Mouse (Mus musculus) thymus, adult 2 months (tissue): ENCODE measurements around the gene Ran. TPM values are rescaled to one million over a fixed set of nuclear protein-coding genes. Genes with fewer than 3 reads are reported as not detected.
"Not testable (repeated sequence)": the region's sequence is repeated elsewhere in the genome, so short reads cannot be mapped to it uniquely, and the experiment has no call there.

Experiments
- DNase-seq: peaks from one replicate; pipeline ENCODE4 v3.0.0; 2021
- H3K27ac ChIP-seq: fragments of 200-500 bp; 2 replicates; pipeline ENCODE4 v1.5.1; 2012; ENCODE audit warnings: low read length, control low read depth; ENCODE audit not compliant: control insufficient read depth, insufficient read depth
- H3K27me3 ChIP-seq: fragments of 200-500 bp; 2 replicates; pipeline ENCODE4 v1.6.1; 2012; ENCODE audit warnings: mild to moderate bottlenecking, low read length, moderate library complexity, mixed read lengths; ENCODE audit not compliant: control insufficient read depth, insufficient read depth
- H3K36me3 ChIP-seq: fragments of 200-500 bp; 2 replicates; pipeline ENCODE4 v1.6.1; 2012; ENCODE audit warnings: mild to moderate bottlenecking, low read length, moderate library complexity; ENCODE audit not compliant: control insufficient read depth, insufficient read depth
- H3K4me1 ChIP-seq: fragments of 200-500 bp; replicated peaks from 2 replicates; pipeline ENCODE4 v1.6.1; 2012; ENCODE audit warnings: low read length; ENCODE audit not compliant: control insufficient read depth, insufficient read depth
- H3K4me3 ChIP-seq: fragments of 200-500 bp; 2 replicates; pipeline ENCODE4 v1.5.1; 2012; ENCODE audit warnings: mild to moderate bottlenecking, low read length, control low read depth, moderate library complexity; ENCODE audit not compliant: control insufficient read depth, insufficient read depth
- CTCF ChIP-seq: fragments of 200-500 bp; IDR thresholded peaks from 2 replicates; pipeline ENCODE4 v1.5.1; 2012; ENCODE audit warnings: mild to moderate bottlenecking, control low read depth, low read length, moderate library complexity, borderline replicate concordance; ENCODE audit not compliant: control insufficient read depth, poor library complexity, insufficient read depth; ENCODE audit errors: extremely low read depth
- POLR2A ChIP-seq: fragments of 200-500 bp; IDR thresholded peaks from 2 replicates; pipeline ENCODE4 v1.6.1; 2012; ENCODE audit warnings: mild to moderate bottlenecking, low read length, control low read depth, moderate library complexity; ENCODE audit not compliant: control insufficient read depth, poor library complexity, insufficient read depth; ENCODE audit errors: extremely low read depth
- WGBS: fragments of 180-500 bp; shearing (Covaris S2); methylation state at CpG from one replicate; pipeline ENCODE4 v1.1.7; 2018; 5-methylcytosine and 5-hydroxymethylcytosine counted together
- polyA plus RNA-seq: library from polyadenylated mRNA; depleted of rRNA; stranded (reverse); fragments of >200 nt; gene quantifications from 2 replicates; pipeline ENCODE4 v1.2.3, GENCODE M21; 2012; rRNA removed

Gene Ran
- polyA plus RNA-seq = 145 and 165 TPM in 2 replicates

DNA sequence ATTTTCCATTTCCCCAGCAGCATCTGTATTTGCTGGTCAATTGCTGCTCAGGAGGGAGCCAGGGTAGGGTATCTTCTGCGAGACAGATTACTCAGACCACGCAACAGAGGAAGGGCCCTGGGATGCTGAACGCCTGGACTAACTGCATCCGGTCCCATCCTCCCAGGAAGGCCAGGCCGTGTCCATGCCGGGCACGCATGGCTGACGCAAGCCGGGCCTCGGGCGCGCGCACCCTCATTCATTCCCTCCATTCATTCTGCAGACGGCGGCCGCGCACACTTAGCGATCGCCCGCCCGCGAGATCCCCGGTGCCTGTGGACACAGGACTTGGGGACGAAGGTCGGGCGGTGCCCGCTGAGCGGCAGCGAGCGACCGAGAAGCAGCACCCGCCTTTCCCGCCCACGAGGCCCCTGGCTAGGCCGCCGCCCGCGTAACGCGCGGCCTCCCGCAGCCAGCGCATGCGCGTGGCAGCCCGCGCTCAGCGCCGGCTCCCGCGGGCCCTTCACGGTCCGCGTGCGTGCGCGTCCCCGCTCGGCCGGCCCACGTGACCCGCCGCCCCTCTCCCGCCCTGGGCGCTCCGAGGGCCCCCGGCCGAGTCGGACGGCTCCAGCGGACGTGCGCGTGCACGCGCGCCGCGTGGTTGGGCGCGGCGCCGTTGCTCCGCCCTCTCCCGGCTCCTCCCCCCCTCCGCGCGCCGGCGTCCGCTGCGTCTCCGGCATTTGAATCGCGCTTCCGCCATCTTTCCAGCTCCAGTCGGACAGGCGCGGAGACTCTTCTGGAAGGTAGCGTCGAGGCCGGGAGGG, at the start of gene Ran:
TSS of gene Ran (plus strand) at position 573 of the 803 bp plus-strand sequence.
- H3K4me1 ChIP-seq = peaks cover 13% of the 10 kb centered on the region; the same call in 1 of the 2 replicates
- DNase-seq = peak; percentile 95
- 1% methylated on average over 102 of the region's 102 CpGs for WGBS
- peak within 1 kb of the TSS; percentile 1; the same call in 1 of the 2 replicates for H3K27ac ChIP-seq
- H3K4me3 ChIP-seq = peak within 1 kb of the TSS; percentile 83
- H3K27me3 ChIP-seq = no peaks in the 10 kb centered on the region
- no peaks in the 10 kb centered on the region for H3K36me3 ChIP-seq
- TF ChIP-seq CTCF (no peak), POLR2A (peak; percentile 81)

DNA sequence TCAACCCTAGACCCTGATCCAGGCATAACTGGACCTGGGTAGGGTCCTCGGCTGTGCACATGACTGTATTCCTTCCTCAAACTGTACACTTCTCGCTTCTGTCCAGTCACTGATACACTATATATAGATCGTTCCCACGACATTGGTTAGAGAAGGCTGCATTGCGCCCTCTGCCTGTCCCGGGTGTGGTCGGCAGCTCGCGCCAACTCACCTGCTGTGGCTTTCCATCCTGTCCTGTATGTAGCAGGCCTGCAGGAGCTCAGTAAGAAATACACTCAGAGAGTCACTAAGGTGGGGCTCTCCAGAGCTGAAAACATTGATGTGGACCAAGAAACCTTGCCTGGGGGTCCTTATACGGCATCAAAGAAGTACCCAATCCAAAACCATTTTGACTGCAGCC, 49.0 kb upstream of the Ran start:
- TF ChIP-seq POLR2A = no peak
- no peak for TF ChIP-seq CTCF
- H3K36me3 ChIP-seq = no peaks in the 10 kb centered on the region
- no peak overlapping the region for H3K4me3 ChIP-seq
- 68% methylated on average over 10 of the region's 10 CpGs for WGBS
- no peak for DNase-seq
- H3K4me1 ChIP-seq = no peaks in the 10 kb centered on the region
- H3K27me3 ChIP-seq = no peaks in the 10 kb centered on the region
- no peak overlapping the region for H3K27ac ChIP-seq

DNA sequence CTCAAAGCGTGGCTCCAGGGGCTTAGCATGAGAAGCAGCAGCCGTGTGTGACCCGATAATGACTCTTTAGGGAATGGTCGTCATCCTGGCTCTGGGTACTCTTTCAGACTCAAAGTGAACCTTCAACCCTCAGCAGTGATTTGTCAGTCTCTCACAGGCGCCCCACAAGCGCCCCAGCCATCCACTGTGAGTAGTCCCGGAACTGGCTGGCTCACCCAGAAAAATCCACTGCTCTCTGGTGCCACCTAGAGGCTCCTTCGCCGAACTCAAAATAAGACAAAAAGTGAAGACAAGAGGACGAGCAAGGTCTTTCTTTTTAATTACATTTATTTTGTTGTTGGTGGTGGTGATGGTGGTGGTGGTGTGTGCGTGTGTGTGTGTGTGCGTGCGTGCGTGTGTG, 48.6 kb upstream of the Ran start:
- Histone ChIP-seq H3K4me1 (no peaks in the 10 kb centered on the region), H3K27ac (no peak overlapping the region), H3K4me3 (no peak overlapping the region), H3K27me3 (no peaks in the 10 kb centered on the region), H3K36me3 (no peaks in the 10 kb centered on the region)
- no peak for TF ChIP-seq POLR2A
- TF ChIP-seq CTCF = peak; percentile 65; the same call in 1 of the 2 replicates
- 23% methylated on average over 14 of the region's 14 CpGs for WGBS
- DNase-seq = peak; percentile 65

DNA sequence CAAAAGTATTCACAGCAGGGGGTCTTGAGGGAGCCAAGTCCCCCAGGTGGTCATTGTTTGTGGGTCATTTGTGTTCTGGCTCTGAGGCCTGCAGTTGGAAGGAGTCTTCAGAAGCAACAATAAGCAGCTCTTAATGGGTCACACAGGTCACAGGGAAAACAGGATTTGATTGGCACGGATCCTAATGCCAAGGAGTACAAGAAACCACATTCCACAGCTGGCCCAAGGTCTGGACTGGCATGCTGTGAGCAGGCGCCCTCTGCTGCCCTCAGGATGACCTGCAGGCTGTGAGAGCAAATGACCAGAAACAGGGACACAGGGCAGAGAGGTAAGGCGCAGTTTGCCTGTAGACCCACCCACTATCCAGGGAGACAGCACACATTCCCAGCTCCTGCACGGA, 43.6 kb upstream of the Ran start:
- H3K27ac ChIP-seq = no peak overlapping the region
- WGBS = 52% methylated on average over 4 of the region's 4 CpGs
- DNase-seq = peak; percentile 19
- no peak overlapping the region for H3K4me3 ChIP-seq
- H3K4me1 ChIP-seq = no peaks in the 10 kb centered on the region
- TF ChIP-seq CTCF (no peak), POLR2A (no peak)
- no peaks in the 10 kb centered on the region for H3K27me3 ChIP-seq
- H3K36me3 ChIP-seq = no peaks in the 10 kb centered on the region

DNA sequence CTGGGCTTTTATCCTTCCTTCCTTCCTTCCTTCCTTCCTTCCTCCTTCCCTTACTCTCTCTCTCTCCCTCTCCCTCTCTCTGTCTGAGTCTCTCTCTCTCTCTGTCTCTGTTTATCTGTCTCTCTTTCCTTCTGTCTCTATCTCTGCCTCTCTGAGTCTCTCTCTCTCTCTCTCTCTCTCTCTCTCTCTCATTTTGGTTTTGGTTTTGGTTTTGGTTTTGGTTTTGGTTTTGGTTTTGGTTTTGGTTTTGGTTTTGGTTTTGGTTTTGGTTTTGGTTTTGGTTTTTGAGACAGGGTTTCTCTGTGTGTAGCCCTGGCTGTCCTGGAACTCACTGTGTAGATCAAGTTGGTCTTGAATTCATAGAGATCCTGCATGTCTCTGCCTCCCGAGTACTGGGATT, 42.4 kb upstream of the Ran start:
- DNase-seq, H3K4me3 ChIP-seq, H3K27me3 ChIP-seq, H3K4me1 ChIP-seq, H3K27ac ChIP-seq, H3K36me3 ChIP-seq: not testable (repeated sequence)
- WGBS = 79% methylated on average over 1 of the region's 1 CpGs

DNA sequence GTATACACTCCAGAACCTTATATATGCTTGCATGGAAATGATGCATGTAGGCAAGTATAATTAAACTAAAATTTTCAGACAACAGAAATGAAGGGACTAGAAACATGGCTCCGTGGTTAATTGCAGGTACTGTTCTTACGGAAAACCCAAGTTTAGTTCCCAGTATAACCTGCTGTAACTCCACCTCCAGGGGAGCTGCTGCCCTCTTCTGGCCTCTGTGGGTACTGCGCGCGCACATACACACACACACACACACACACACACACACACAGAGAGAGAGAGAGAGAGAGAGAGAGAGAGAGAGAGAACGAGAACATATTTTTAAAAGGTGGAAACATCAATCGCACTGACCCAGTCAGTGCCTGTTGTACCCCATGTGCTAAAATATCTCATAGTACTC, 40.9 kb upstream of the Ran start:
- TF ChIP-seq POLR2A = no peak
- TF ChIP-seq CTCF = no peak
- Histone ChIP-seq H3K27me3 (no peaks in the 10 kb centered on the region), H3K36me3 (no peaks in the 10 kb centered on the region), H3K27ac (no peak overlapping the region), H3K4me1 (no peaks in the 10 kb centered on the region), H3K4me3 (no peak overlapping the region)
- WGBS = 99% methylated on average over 7 of the region's 7 CpGs
- DNase-seq = no peak

DNA sequence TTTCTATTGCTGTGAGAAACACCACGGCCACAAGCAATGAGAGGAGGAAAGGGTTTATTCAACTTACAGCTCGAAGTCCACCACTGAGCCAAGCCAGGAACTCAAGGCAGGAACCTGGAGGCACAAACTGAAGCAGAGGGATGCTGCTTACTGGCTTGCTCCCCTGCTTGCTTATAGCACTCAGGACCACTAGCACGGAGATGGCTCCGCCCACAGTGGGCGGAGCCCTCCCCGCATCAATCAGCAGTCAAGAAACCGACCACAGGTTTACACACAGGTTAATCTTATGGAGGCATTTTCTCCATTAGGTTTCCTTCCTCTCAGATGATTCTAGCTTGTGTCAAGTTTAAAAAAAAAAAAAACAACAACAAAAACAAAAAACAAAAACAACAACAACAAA, 39.0 kb upstream of the Ran start:
- Histone ChIP-seq H3K4me1 (no peaks in the 10 kb centered on the region), H3K4me3 (no peak overlapping the region), H3K27ac (no peak overlapping the region), H3K36me3 (no peaks in the 10 kb centered on the region), H3K27me3 (no peaks in the 10 kb centered on the region)
- WGBS = 71% methylated on average over 7 of the region's 7 CpGs
- TF ChIP-seq CTCF (no peak), POLR2A (no peak)
- DNase-seq = no peak
